Mouse (Mus musculus): ENCODE results near the gene Anapc1. TPM values are rescaled to one million over a fixed set of nuclear protein-coding genes. Genes with fewer than 3 reads are reported as not detected.
A peak's percentile ranks its signal among the peaks of the same experiment; 100 is the strongest.
"Not testable (repeated sequence)": the region's sequence is repeated elsewhere in the genome, so short reads cannot be mapped to it uniquely, and the experiment has no call there.

Anapc1 gene
- total RNA-seq, 4 experiments from 2014 or later = 60.5 to 75.1 (median 71.7) TPM

DNA sequence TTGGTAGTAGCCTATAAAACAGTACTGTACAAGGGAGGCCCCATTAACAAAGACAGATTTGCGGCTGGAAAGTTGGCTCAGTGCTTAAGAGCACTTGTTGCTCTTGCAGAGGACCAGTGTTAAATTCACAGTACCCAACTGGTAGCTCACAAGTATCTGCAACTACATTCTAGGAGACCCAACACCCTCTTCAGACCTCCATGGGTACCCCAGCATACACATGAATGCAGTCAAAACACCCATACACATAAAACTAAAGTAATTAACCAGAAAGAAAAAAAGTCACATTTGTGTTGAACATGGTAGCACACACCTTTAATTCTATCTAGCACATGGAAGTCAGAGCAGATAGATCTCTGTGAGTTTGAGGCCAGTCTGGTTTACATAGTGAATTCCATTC is 9.9 kb upstream of the Anapc1 start:
- DNase-seq (ENCODE audit: low spot score in 2 of 2) = no peak

- no peak for DNase-seq (ENCODE audit: low spot score in 2 of 2)
Measured at GRCm38 (mm10) chr2:128696426-128696825, 9.2 kb upstream of the Anapc1 start.

DNA sequence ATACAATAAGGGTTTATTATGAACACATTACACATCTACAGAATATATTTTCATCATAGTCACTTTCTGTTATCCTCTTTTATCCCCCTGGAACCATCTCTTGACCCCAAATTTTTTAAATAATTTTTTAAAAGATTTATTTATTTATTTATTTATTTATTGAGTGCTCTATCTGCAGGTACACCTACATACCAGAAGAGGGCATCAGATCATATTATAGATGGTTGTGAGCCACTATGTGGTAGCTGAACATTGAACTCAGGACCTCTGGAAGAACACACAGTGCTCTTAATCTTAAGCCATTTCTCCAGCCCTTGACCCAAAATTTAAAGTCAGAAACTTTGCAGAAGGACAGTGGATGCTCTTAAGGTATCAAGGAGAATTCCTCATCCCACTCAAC is 7.4 kb upstream of the Anapc1 start:
- DNase-seq (ENCODE audit: low spot score in 2 of 2) = no peak

GRCm38 (mm10) chr2:128693828-128694227 is 6.6 kb upstream of the Anapc1 start:
- not testable (repeated sequence) for DNase-seq (ENCODE audit: low spot score in 2 of 2)

GRCm38 (mm10) chr2:128693236-128693635 is 6.0 kb upstream of the Anapc1 start:
- no peak for DNase-seq (ENCODE audit: low spot score in 2 of 2)

GRCm38 (mm10) chr2:128692771-128693170 is 5.6 kb upstream of the Anapc1 start:
- DNase-seq (ENCODE audit: low spot score in 2 of 2) = no peak

- DNase-seq (ENCODE audit: low spot score in 2 of 2) = no peak
Measured at GRCm38 (mm10) chr2:128692336-128692735, 5.1 kb upstream of the Anapc1 start.

DNA sequence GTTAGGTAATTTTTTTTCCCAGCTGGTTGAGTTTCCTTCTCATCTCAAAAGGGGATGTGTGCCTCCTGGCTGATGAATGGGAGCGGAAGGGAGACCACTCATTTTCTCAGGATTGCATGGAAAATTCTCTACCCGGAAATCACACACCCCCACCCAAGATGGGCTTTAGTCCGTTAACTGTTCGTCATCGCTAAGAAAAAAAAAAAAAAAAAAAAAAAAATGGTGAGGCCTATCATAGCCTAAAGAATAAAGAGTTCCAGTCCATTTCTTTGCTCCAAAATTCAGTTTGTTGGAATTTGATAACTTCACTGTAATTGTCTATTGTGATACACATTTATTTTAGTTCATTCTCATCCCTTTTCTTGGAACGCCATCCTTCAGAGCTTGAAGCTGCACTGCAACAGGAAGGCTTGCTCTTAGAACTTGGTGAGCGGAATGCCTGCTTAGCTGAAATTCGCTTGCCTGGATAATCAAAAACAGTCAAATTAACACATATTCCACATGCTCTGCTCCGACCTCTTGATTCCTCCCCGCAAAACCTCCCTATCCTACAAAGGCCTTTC is 448 bp upstream of the Anapc1 start:
- DNase-seq (ENCODE audit: low spot score in 2 of 2) = no peak

DNA sequence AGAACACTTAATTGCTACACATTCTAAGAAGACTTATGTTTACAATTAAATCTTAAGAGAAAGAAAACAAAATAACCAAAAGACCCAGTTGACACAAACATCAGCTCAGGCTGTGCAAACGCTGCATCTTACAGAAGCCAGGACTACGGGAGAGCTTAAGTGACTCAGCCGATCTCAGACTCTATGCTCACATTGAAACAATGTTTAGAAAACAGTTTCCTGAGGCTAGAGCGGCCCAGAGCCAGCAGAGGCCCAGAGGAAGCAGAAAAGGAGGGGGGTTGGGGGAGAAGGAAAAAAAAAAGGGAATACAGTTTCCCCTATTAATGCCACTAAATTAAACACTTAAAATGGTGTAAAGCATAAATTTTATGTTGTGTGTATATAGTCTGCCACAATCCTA is 6.5 kb downstream of the Anapc1 start:
- no peak for DNase-seq (ENCODE audit: low spot score in 2 of 2)

GRCm38 (mm10) chr2:128620578-128620977 is 66.6 kb downstream of the Anapc1 start:
- no peak for DNase-seq (ENCODE audit: low spot score in 2 of 2)

DNA sequence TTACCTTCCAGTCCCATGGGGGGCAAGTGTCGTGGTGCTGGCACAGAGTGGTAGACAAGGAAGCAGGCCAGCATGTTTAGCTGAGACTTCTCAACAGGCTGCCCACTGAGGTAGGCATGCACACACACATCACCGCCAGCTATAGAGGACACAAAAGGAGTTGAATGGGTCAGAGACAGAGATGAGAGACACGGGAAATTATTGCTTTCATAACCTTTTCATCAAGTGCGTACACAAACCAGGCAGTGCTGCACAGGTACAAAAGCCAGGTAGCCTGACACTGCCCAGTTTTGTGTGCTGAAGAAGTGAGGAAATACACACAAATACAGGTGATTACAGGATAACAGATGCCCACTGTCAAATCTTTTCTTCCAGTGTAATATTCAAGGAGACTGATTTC is 71.8 kb downstream of the Anapc1 start:
- no peak for DNase-seq (ENCODE audit: low spot score in 2 of 2)

DNA sequence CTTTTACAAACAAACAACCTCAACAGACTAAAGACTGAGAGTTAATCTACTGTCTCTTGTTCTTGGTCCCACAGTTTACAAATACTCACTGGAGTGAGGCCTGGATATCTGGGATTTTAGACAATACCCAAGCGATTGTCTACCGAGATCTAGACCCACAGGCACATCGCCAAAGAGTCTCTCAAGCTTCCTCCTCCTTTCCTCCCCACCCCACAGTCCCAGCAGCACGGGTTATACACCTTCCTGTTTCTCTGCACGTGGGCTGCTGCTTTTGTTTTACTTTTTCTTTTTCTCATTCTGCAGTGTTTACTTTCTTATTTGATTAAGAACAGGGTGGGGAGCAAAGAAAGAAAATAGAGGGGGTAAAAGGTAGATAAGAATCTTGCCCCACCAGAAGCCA is 73.8 kb downstream of the Anapc1 start:
- DNase-seq (ENCODE audit: low spot score in 2 of 2) = no peak

DNA sequence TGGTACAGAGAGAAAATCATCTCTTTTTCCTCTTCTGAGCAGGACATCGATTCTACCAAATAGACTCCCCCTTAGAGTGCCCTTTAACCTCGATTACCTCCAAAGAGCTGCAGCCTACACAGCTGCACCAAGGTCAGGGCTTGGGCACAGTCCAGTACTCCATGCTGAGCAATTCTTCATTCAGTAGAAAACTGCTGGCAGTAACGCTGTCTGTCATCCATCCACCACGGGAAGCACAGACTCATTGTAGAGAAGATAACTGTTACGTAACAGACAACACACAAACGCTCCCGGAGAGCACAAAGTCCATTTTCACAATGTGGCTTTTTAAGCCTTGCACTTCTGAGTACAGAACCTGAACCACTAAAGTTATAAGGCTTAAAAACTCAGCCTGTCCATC is 74.9 kb downstream of the Anapc1 start:
- no peak for DNase-seq (ENCODE audit: low spot score in 2 of 2)

GRCm38 (mm10) chr2:128611178-128611577 is 76.0 kb downstream of the Anapc1 start:
- no peak for DNase-seq (ENCODE audit: low spot score in 2 of 2)

- no peak for DNase-seq (ENCODE audit: low spot score in 2 of 2)
Measured at GRCm38 (mm10) chr2:128609286-128609685, 77.9 kb downstream of the Anapc1 start.

GRCm38 (mm10) chr2:128601534-128601933 is 85.7 kb downstream of the Anapc1 start:
- no peak for DNase-seq (ENCODE audit: low spot score in 2 of 2)

- no peak for DNase-seq (ENCODE audit: low spot score in 2 of 2)
Measured at GRCm38 (mm10) chr2:128592301-128592700, 94.9 kb downstream of the Anapc1 start.

- no peak for DNase-seq (ENCODE audit: low spot score in 2 of 2)
Measured at GRCm38 (mm10) chr2:128590909-128591308, 96.3 kb downstream of the Anapc1 start, which contains the start of gene Spdye4c. TSS of gene Spdye4c (plus strand) at chr2:128591209.

- no peak for DNase-seq (ENCODE audit: low spot score in 2 of 2)
Measured at GRCm38 (mm10) chr2:128582881-128583280, 104.3 kb downstream of the Anapc1 start.

- peak; percentile 63 to 88 for DNase-seq (ENCODE audit: low spot score in 2 of 2)
Measured at GRCm38 (mm10) chr2:128572726-128573624, 114.2 kb downstream of the Anapc1 start.

GRCm38 (mm10) chr2:128571001-128571400 is 116.2 kb downstream of the Anapc1 start:
- DNase-seq (ENCODE audit: low spot score in 2 of 2) = no peak

- DNase-seq (ENCODE audit: low spot score in 2 of 2) = no peak
Measured at GRCm38 (mm10) chr2:128568490-128568889, 118.7 kb downstream of the Anapc1 start.

- no peak for DNase-seq (ENCODE audit: low spot score in 2 of 2)
Measured at GRCm38 (mm10) chr2:128568018-128568417, 119.2 kb downstream of the Anapc1 start.
